Mouse (Mus musculus) CH12.LX (cell line): Measurements from ENCODE around the gene Plxnb2. TPM values are rescaled to one million over a fixed set of nuclear protein-coding genes. Genes with fewer than 3 reads are reported as not detected.

Experiments used
- DNase-seq: peaks from one replicate; pipeline ENCODE4 v3.0.0-alpha.2; 2013; ENCODE audit errors: extremely low read depth
- H3K27ac ChIP-seq: 2 replicates; pipeline ENCODE4 v1.5.1; 2012; ENCODE audit warnings: low read depth, mild to moderate bottlenecking, control low read depth, moderate library complexity; ENCODE audit not compliant: insufficient read depth
- H3K27me3 ChIP-seq: replicated peaks from 2 replicates; pipeline ENCODE3; 2012; ENCODE audit warnings: inconsistent platforms
- H3K36me3 ChIP-seq, 2 experiments: replicated peaks in 1 of 2; 2 replicates each; pipeline versions ENCODE3 to v1.6.1; 2012; ENCODE audit warnings: inconsistent platforms in 1 of 2, low read length in 1 of 2, mild to moderate bottlenecking in 1 of 2, mixed read lengths in 1 of 2, moderate library complexity in 1 of 2; ENCODE audit not compliant: control insufficient read depth in 1 of 2, insufficient read depth in 1 of 2
- H3K4me1 ChIP-seq, 2 experiments: 2 replicates each; pipeline ENCODE4 v1.6.1; 2012; ENCODE audit warnings: inconsistent platforms in 1 of 2, moderate library complexity in 1 of 2; ENCODE audit not compliant: insufficient read depth in 2 of 2, control insufficient read depth in 1 of 2
- H3K4me2 ChIP-seq: 2 replicates; pipeline ENCODE4 v1.6.1; 2012; ENCODE audit warnings: low read depth, mild to moderate bottlenecking, control low read depth; ENCODE audit not compliant: poor library complexity, insufficient read depth, severe bottlenecking
- H3K4me3 ChIP-seq, 3 experiments: fragments of 150-350 bp in 1 of 3; sonication (generic) in 1 of 3; replicated peaks in 1 of 3; 2 replicates each; pipeline versions ENCODE3 to v1.5.1; 2011 to 2012; ENCODE audit warnings: low read depth in 2 of 3, low read length in 2 of 3, mild to moderate bottlenecking in 2 of 3, moderate library complexity in 2 of 3, control low read depth in 1 of 3, improper control_type of control experiment in 1 of 3, inconsistent platforms in 1 of 3, mixed read lengths in 1 of 3; ENCODE audit not compliant: poor library complexity in 1 of 3
- H3K79me2 ChIP-seq: replicated peaks from 2 replicates; pipeline ENCODE4 v1.6.1; 2012; ENCODE audit warnings: mild to moderate bottlenecking, moderate library complexity; ENCODE audit not compliant: control insufficient read depth, poor library complexity, insufficient read depth, severe bottlenecking; ENCODE audit errors: extremely low read depth
- H3K9ac ChIP-seq: 2 replicates; pipeline ENCODE4 v1.6.1; 2012; ENCODE audit warnings: low read depth, mild to moderate bottlenecking, control low read depth, moderate library complexity; ENCODE audit not compliant: insufficient read depth
- H3K9me3 ChIP-seq: replicated peaks from 2 replicates; pipeline ENCODE3; 2012; ENCODE audit warnings: low read length, inconsistent platforms, mixed read lengths
- CHD1 ChIP-seq: IDR thresholded peaks from 2 replicates; pipeline ENCODE4 v1.6.1; 2012; ENCODE audit warnings: low read depth, low read length, improper control_type of control experiment, inconsistent platforms
- CHD2 ChIP-seq: IDR thresholded peaks from 2 replicates; pipeline ENCODE4 v1.6.1; 2011; ENCODE audit warnings: low read length, improper control_type of control experiment
- CTCF ChIP-seq, 2 experiments: IDR thresholded peaks in 1 of 2; conservative IDR thresholded peaks in 1 of 2; 2 replicates each; pipeline ENCODE4 v1.5.1; 2011 to 2012; ENCODE audit warnings: low read depth in 2 of 2, low read length in 2 of 2, improper control_type of control experiment in 1 of 2, inconsistent platforms in 1 of 2, mild to moderate bottlenecking in 1 of 2, moderate library complexity in 1 of 2
- E2F4 ChIP-seq: IDR thresholded peaks from 2 replicates; pipeline ENCODE4 v1.6.1; 2011; ENCODE audit warnings: low read depth, low read length, improper control_type of control experiment; ENCODE audit not compliant: insufficient replicate concordance
- ELF1 ChIP-seq: IDR thresholded peaks from 2 replicates; pipeline ENCODE4 v1.6.1; 2014; ENCODE audit warnings: low read depth, mild to moderate bottlenecking, inconsistent platforms, low read length, improper control_type of control experiment
- EP300 ChIP-seq: IDR thresholded peaks from 2 replicates; pipeline ENCODE4 v1.6.1; 2011; ENCODE audit warnings: low read length, improper control_type of control experiment
- ETS1 ChIP-seq: conservative IDR thresholded peaks from 2 replicates; pipeline ENCODE4 v1.6.1; 2012; ENCODE audit warnings: low read depth, mild to moderate bottlenecking, inconsistent platforms, low read length, improper control_type of control experiment, moderate library complexity
- GABPA ChIP-seq: IDR thresholded peaks from 2 replicates; pipeline ENCODE4 v1.6.1; 2012; ENCODE audit warnings: low read depth, low read length, improper control_type of control experiment, inconsistent platforms; ENCODE audit not compliant: insufficient replicate concordance
- HCFC1 ChIP-seq: IDR thresholded peaks from 2 replicates; pipeline ENCODE4 v1.6.1; 2012; ENCODE audit warnings: low read depth, mild to moderate bottlenecking, inconsistent platforms, low read length, improper control_type of control experiment
- IRF4 ChIP-seq: IDR thresholded peaks from 2 replicates; pipeline ENCODE4 v1.6.1; 2014; ENCODE audit warnings: low read depth, mild to moderate bottlenecking, inconsistent platforms, low read length, improper control_type of control experiment
- JUND ChIP-seq: conservative IDR thresholded peaks from 2 replicates; pipeline ENCODE4 v1.6.1; 2011; ENCODE audit warnings: low read depth, low read length, improper control_type of control experiment
- MAFK ChIP-seq: IDR thresholded peaks from 2 replicates; pipeline ENCODE4 v1.6.1; 2011; ENCODE audit warnings: low read length, improper control_type of control experiment; ENCODE audit not compliant: insufficient replicate concordance
- MAZ ChIP-seq: IDR thresholded peaks from 2 replicates; pipeline ENCODE4 v1.6.1; 2012; ENCODE audit warnings: low read depth, mild to moderate bottlenecking, inconsistent platforms, low read length, improper control_type of control experiment, moderate library complexity
- MEF2A ChIP-seq: IDR thresholded peaks from 2 replicates; pipeline ENCODE4 v1.6.1; 2014; ENCODE audit warnings: low read depth, mild to moderate bottlenecking, inconsistent platforms, low read length, improper control_type of control experiment, borderline replicate concordance
- MXI1 ChIP-seq: IDR thresholded peaks from 2 replicates; pipeline ENCODE4 v1.6.1; 2011; ENCODE audit warnings: mild to moderate bottlenecking, low read depth, low read length, improper control_type of control experiment
- MYC ChIP-seq: IDR thresholded peaks from 2 replicates; pipeline ENCODE4 v1.6.1; 2011; ENCODE audit warnings: low read depth, mild to moderate bottlenecking, improper control_type of control experiment, low read length
- NRF1 ChIP-seq: IDR thresholded peaks from 2 replicates; pipeline ENCODE4 v1.6.1; 2014; ENCODE audit warnings: low read depth, mild to moderate bottlenecking, inconsistent platforms, low read length, improper control_type of control experiment, moderate library complexity
- POLR2AphosphoS2 ChIP-seq: IDR thresholded peaks from 2 replicates; pipeline ENCODE4 v1.6.1; 2011; ENCODE audit warnings: low read depth, low read length, improper control_type of control experiment
- RAD21 ChIP-seq: IDR thresholded peaks from 2 replicates; pipeline ENCODE4 v1.6.1; 2011; ENCODE audit warnings: low read depth, mild to moderate bottlenecking, low read length, improper control_type of control experiment, moderate library complexity
- RCOR1 ChIP-seq: conservative IDR thresholded peaks from 2 replicates; pipeline ENCODE4 v1.6.1; 2012; ENCODE audit warnings: low read depth, mild to moderate bottlenecking, inconsistent platforms, low read length, improper control_type of control experiment
- SIN3A ChIP-seq: IDR thresholded peaks from 2 replicates; pipeline ENCODE4 v1.6.1; 2012; ENCODE audit warnings: low read length, improper control_type of control experiment, inconsistent platforms
- TBP ChIP-seq: conservative IDR thresholded peaks from 2 replicates; pipeline ENCODE4 v1.6.1; 2011; ENCODE audit warnings: low read depth, low read length, improper control_type of control experiment
- TCF12 ChIP-seq: IDR thresholded peaks from 2 replicates; pipeline ENCODE4 v1.6.1; 2014; ENCODE audit warnings: low read depth, mild to moderate bottlenecking, inconsistent platforms, low read length, improper control_type of control experiment
- UBTF ChIP-seq: IDR thresholded peaks from 2 replicates; pipeline ENCODE4 v1.6.1; 2012; ENCODE audit warnings: low read depth, mild to moderate bottlenecking, inconsistent platforms, low read length, improper control_type of control experiment, moderate library complexity
- USF1 ChIP-seq: IDR thresholded peaks from 2 replicates; pipeline ENCODE4 v1.6.1; 2014; ENCODE audit warnings: low read depth, mild to moderate bottlenecking, inconsistent platforms, low read length, improper control_type of control experiment
- USF2 ChIP-seq: conservative IDR thresholded peaks from 2 replicates; pipeline ENCODE4 v1.6.1; 2011; ENCODE audit warnings: low read depth, low read length, improper control_type of control experiment
- ZC3H11A ChIP-seq: IDR thresholded peaks from 2 replicates; pipeline ENCODE4 v1.6.1; 2012; ENCODE audit warnings: low read depth, mild to moderate bottlenecking, inconsistent platforms, low read length, improper control_type of control experiment
- ZKSCAN1 ChIP-seq: IDR thresholded peaks from 2 replicates; pipeline ENCODE4 v1.6.1; 2012; ENCODE audit warnings: low read depth, inconsistent platforms, low read length, improper control_type of control experiment, borderline replicate concordance
- ZMIZ1 ChIP-seq: IDR thresholded peaks from 2 replicates; pipeline ENCODE4 v1.6.1; 2012; ENCODE audit warnings: low read depth, mild to moderate bottlenecking, inconsistent platforms, low read length, improper control_type of control experiment
- dilution Hi-C: fragments of 300-500 bp; cut with MboI; formaldehyde crosslinking; loops from 2 replicates; pipeline ENCODE4 v1.14.3; 2020; ENCODE audit warnings: low sequenced_read_pairs; ENCODE audit not compliant: extremely low pct_unique_long_range_greater_than_20kb, extremely low pct_ligation_motif_present
- in situ Hi-C: fragments of 300-500 bp; cut with MboI; formaldehyde crosslinking; loops from 3 replicates; pipeline ENCODE4 v1.14.3; 2019; ENCODE audit warnings: low sequenced_read_pairs, low pct_ligation_motif_present, low pct_unique_long_range_greater_than_20kb, mixed read lengths
- polyA plus RNA-seq: library from polyadenylated mRNA; unstranded; fragments of >175 nt; gene quantifications from 2 replicates; pipeline ENCODE4 v1.2.1, GENCODE M21; 2012; ENCODE audit warnings: low read depth; ENCODE audit not compliant: insufficient read length
- total RNA-seq, 2 experiments: library from RNA; depleted of rRNA; stranded (reverse); fragments of 300-350 nt in 1 of 2; fragments of >200 nt in 1 of 2; gene quantifications; 2 replicates each; pipeline ENCODE4 v1.2.3; 2012 to 2014

Gene Plxnb2
- total and polyA plus RNA-seq, 3 experiments, result 2.9 to 51.5 (median 4.5) TPM

DNA sequence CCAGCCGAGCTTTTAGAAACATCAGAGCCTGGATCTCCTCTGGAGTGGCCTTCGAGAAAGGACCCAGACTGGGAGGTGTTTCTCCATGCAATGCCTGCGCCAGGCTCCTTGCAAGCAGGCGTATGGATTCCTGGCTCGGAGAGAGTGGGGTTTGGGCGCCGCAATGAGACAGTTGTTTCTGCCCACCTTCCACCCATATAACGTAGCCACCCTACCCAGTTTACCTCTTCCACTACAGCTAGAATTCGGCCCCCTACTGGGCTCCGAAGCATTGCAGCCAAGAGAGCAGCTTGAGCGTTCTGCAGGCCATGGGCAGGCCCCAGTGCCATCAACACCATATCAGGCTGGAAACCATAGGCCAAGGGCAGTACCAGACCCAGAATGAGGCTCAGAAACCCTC is 57.0 kb downstream of the Plxnb2 start:
- DNase-seq, result peak; percentile 26
- Histone ChIP-seq H3K4me3 (peak overlapping the region in 2 of 3 experiments; percentile 78 to 99), H3K9me3 (no peaks in the 10 kb centered on the region), H3K4me2 (peak overlapping the region; percentile 35; the same call in 1 of the 2 replicates), H3K9ac (no peak overlapping the region), H3K27me3 (no peaks in the 10 kb centered on the region), H3K27ac (no peak overlapping the region), H3K79me2 (peaks cover 18% of the 10 kb centered on the region), H3K4me1 (peaks cover 9 to 41% of the 10 kb centered on the region in 2 experiments), H3K36me3 (peaks cover 15 to 58% of the 10 kb centered on the region in 2 experiments)
- in situ Hi-C loops, result loop anchor here (25.0 kb wide), 1 partner anchor 239 kb away; the partner anchor contains the start of genes Lmf2, Ncaph2 and Sco2
- dilution Hi-C loops, result no loop called here
- TF ChIP-seq POLR2AphosphoS2, result no peak
- no peak for TF ChIP-seq ELF1
- peak in 1 of 2 experiments; percentile 21; a peak in 2 of 4 replicates for TF ChIP-seq CTCF (conservative IDR thresholded peaks at IDR 0.05 in 1 of 2, IDR thresholded peaks at IDR 0.05 in 1 of 2; ENCODE audit: low read depth in 2 of 2, low read length in 2 of 2)

DNA sequence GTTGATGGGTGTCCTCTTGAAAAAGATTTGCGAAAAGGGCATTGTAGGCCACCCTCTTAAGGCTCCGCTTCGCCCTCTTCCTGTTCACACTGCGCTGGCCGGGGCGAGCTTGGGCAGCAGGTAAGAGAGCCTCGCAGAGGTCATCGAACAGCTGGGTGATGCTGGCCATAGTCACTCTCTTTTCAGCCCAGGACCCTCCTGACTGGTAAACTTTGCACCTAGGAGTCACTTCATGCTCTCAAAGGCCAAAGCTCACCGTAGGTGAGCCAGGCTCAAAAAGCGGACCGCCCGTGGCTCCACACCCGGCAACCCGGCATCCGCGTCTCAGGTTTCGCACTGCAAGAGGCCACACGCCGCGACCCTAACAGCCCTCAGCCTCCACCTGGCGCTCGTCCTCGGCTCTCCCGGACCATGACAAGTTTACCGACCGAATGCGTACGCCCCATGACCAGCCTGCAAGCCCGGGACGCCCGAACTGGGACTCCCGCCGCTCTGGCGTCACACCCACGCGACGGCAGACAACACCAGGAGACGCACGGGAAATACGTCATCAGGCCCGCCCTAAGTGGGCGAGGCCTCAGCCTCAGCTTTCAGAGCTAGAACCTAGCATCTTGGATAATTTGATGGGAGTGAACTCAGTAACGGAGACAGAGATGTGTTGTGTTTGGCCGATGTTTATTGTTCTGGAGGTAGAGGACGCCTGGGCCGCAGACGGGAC is 57.8 kb downstream of the Plxnb2 start, which contains the start of gene Tubgcp6:
Tubgcp6 (minus strand) TSS at position 464 of the 718 bp plus-strand sequence.
- in situ Hi-C loops (loop anchor here (25.0 kb wide), 1 partner anchor 239 kb away; the partner anchor contains the start of genes Lmf2, Ncaph2 and Sco2), dilution Hi-C loops (no loop called here)
- Histone ChIP-seq H3K79me2 (peaks cover 18% of the 10 kb centered on the region), H3K4me3 (peak within 1 kb of the TSS; percentile 78 to 99 (median 86)), H3K9ac (peak within 1 kb of the TSS; percentile 62), H3K9me3 (no peaks in the 10 kb centered on the region), H3K27ac (no peak within 1 kb of the TSS), H3K36me3 (peaks cover 15 to 64% of the 10 kb centered on the region in 2 experiments), H3K4me1 (peaks cover 9 to 39% of the 10 kb centered on the region in 2 experiments), H3K27me3 (no peaks in the 10 kb centered on the region), H3K4me2 (peak within 1 kb of the TSS; percentile 78)
- DNase-seq, result peak; percentile 94
- TF ChIP-seq USF2 (no peak), MXI1 (peak; percentile 92), ELF1 (peak; percentile 79), UBTF (no peak), USF1 (no peak), ZKSCAN1 (no peak), GABPA (peak; percentile 47; the same call in 1 of the 2 replicates), SIN3A (peak; percentile 99), MAFK (no peak), ZC3H11A (no peak), CHD1 (no peak), IRF4 (peak; percentile 87), HCFC1 (peak; percentile 94), ETS1 (peak; percentile 36; the same call in 1 of the 2 replicates), POLR2AphosphoS2 (peak; percentile 94), RCOR1 (no peak), NRF1 (0 out of 2 replicates have a peak, but pooled peaks have one; percentile 29), ZMIZ1 (peak; percentile 63; the same call in 1 of the 2 replicates), MYC (no peak), JUND (peak; percentile 52; the same call in 1 of the 2 replicates), EP300 (no peak), MEF2A (peak; percentile 77), CHD2 (peak; percentile 55; the same call in 1 of the 2 replicates), RAD21 (no peak; the same call in 1 of the 2 replicates), TCF12 (peak; percentile 84), MAZ (0 out of 2 replicates have a peak, but pooled peaks have one; percentile 63), CTCF (conservative IDR thresholded peaks at IDR 0.05 in 1 of 2, IDR thresholded peaks at IDR 0.05 in 1 of 2; ENCODE audit: low read depth in 2 of 2, low read length in 2 of 2) (no peak), TBP (peak; percentile 78), E2F4 (peak; percentile 94; the same call in 1 of the 2 replicates)
